Mouse (Mus musculus): ENCODE measurements around the gene Zfp770.
"Not testable (repeated sequence)": the region's sequence is repeated elsewhere in the genome, so short reads cannot be mapped to it uniquely, and the experiment has no call there.

The Zfp770 gene

DNA sequence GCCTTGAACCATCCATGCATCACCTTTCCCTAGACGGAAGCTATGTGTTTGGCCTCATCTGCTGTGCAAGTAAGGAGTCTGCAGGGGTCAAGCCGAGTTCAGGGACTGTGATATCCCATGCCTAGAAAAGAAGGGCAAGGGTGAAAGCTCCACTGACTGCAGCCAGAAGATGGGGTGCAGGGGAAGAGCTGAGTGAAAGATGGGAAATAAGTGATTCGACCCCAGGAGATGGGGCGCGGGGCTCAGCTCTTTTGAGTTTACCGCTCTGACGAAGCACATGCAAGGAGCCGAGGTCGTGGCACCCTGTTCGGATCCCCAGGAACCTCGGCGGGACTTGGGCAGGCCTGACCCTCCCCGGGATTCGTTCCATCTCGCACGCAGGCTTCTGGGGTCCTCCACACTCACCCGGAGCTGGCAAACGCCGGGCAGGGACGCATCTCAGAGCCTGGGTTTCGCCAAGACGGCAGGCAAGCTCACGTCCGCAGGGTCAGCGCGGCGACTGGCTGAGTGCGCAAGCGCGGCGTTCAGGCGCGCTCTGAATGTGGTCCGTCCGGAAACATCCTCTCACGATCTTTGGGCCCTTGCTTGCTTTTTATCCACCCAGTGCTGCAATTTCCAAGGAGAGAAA lies at the start of gene Zfp770:
Gene Zfp770, minus strand, starts transcription at position 538 of the 628 bp plus-strand sequence.
- no peaks in the 10 kb centered on the region for H3K36me3 ChIP-seq (ENCODE audit: control insufficient read depth, insufficient read depth, low read length, poor library complexity, severe bottlenecking)
- DNase-seq (ENCODE audit: low read depth, low spot score), result peak; percentile 77

DNA sequence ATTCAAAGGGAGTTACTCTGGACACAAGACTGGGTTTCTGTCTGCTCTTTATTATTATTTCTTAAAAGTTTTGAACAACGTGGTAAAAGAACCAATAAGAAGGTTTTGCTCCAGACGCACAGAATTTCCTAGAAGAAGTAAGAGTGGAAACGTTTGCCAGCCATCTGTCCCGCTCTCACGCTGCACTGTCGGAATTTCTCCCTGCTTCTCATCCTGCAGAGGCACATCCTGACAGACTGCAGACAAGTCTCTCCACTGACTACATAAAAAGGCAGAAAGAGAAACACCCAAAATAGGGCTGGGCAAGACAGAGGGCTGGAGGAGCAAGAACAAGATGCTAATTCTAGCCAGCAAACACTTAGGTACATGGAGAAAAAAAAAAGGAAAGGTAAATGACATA lies 48.2 kb upstream of the Zfp770 start:
- no peak for DNase-seq (ENCODE audit: low read depth, low spot score)
- no peaks in the 10 kb centered on the region for H3K36me3 ChIP-seq (ENCODE audit: control insufficient read depth, insufficient read depth, low read length, poor library complexity, severe bottlenecking)
- no peaks in the 10 kb centered on the region for H3K27me3 ChIP-seq (ENCODE audit: control insufficient read depth, insufficient read depth, low read length, poor library complexity, severe bottlenecking)

More for the DNA sequence above, at the start of gene Zfp770:
- H3K27me3 ChIP-seq (ENCODE audit: control insufficient read depth, insufficient read depth, low read length, poor library complexity, severe bottlenecking), result no peaks in the 10 kb centered on the region

- no peaks in the 10 kb centered on the region for H3K27me3 ChIP-seq (ENCODE audit: control insufficient read depth, insufficient read depth, low read length, poor library complexity, severe bottlenecking)
- H3K36me3 ChIP-seq (ENCODE audit: control insufficient read depth, insufficient read depth, low read length, poor library complexity, severe bottlenecking), result no peaks in the 10 kb centered on the region
- DNase-seq (ENCODE audit: low read depth, low spot score), result no peak
Measured at GRCm38 (mm10) chr2:114237639-114238038, 36.4 kb upstream of the Zfp770 start.

DNA sequence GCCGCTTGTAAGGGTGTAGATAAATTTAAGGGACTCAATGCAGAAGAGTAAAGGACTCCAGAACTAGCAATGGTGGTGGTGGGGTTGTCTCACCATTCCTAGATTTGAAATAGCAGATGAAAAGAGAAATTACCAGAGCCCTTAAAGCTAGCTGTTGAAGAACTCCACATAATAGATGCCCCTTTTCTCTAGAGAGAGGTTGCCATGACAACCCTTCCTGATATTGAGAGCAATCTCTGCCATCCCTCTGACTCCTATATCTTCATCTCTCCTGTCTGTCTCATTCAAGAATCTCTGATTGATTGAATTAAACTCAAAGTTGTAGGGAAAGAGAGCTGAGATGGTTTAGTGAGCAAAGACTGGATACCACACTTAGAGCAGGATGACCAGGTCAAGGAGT lies 35.3 kb upstream of the Zfp770 start:
- Histone ChIP-seq H3K36me3 (ENCODE audit: control insufficient read depth, insufficient read depth, low read length, poor library complexity, severe bottlenecking) (no peaks in the 10 kb centered on the region), H3K27me3 (ENCODE audit: control insufficient read depth, insufficient read depth, low read length, poor library complexity, severe bottlenecking) (no peaks in the 10 kb centered on the region)
- DNase-seq (ENCODE audit: low read depth, low spot score), result no peak

DNA sequence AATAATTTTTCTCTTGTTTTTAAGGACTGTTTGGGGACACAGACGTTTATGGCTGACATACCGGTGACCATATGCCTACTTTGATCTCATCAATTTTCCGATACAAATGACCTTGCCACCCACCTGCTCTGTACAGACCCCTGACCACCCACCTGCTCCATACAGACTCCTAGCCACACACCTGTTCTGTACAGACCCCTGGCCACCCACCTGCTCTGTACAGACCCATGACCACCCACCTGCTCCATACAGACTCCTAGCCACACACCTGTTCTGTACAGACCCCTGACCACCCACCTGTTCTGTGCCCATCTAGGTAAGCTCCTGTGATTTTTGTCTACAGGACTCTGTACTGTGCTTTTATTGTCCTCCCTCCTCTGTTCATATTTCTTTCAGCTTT lies 34.3 kb upstream of the Zfp770 start:
- H3K36me3 ChIP-seq (ENCODE audit: control insufficient read depth, insufficient read depth, low read length, poor library complexity, severe bottlenecking), result no peaks in the 10 kb centered on the region
- no peaks in the 10 kb centered on the region for H3K27me3 ChIP-seq (ENCODE audit: control insufficient read depth, insufficient read depth, low read length, poor library complexity, severe bottlenecking)
- no peak for DNase-seq (ENCODE audit: low read depth, low spot score)

- no peak for DNase-seq (ENCODE audit: low read depth, low spot score)
- no peaks in the 10 kb centered on the region for H3K36me3 ChIP-seq (ENCODE audit: control insufficient read depth, insufficient read depth, low read length, poor library complexity, severe bottlenecking)
- no peaks in the 10 kb centered on the region for H3K27me3 ChIP-seq (ENCODE audit: control insufficient read depth, insufficient read depth, low read length, poor library complexity, severe bottlenecking)
Measured at GRCm38 (mm10) chr2:114231248-114231647, 30.0 kb upstream of the Zfp770 start.

- Histone ChIP-seq H3K36me3 (ENCODE audit: control insufficient read depth, insufficient read depth, low read length, poor library complexity, severe bottlenecking) (no peaks in the 10 kb centered on the region), H3K27me3 (ENCODE audit: control insufficient read depth, insufficient read depth, low read length, poor library complexity, severe bottlenecking) (no peaks in the 10 kb centered on the region)
- no peak for DNase-seq (ENCODE audit: low read depth, low spot score)
Measured at GRCm38 (mm10) chr2:114228672-114229071, 27.4 kb upstream of the Zfp770 start.

DNA sequence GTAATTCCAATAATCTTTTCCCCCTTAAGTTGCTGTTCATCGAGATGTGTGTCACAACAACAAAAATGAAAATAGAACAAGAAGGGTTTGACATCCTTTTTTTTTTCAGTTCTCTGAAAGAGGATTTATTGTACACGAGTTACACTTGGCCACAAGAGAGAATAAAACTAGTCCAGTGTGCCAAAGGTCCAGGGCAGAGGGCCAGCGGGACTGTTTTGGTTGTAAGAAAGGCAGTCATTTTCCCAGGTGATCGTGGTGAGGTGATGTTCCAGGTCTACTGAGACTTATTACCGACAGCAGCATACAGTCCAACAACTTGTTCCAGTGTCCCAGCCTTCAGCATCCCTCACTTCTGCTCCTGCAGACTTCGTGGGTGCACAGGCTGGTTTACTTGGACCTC lies 3.8 kb upstream of the Zfp770 start:
- H3K36me3 ChIP-seq (ENCODE audit: control insufficient read depth, insufficient read depth, low read length, poor library complexity, severe bottlenecking), result no peaks in the 10 kb centered on the region
- H3K27me3 ChIP-seq (ENCODE audit: control insufficient read depth, insufficient read depth, low read length, poor library complexity, severe bottlenecking), result no peaks in the 10 kb centered on the region
- DNase-seq (ENCODE audit: low read depth, low spot score), result no peak

GRCm38 (mm10) chr2:114201574-114201973 lies 305 bp upstream of the Zfp770 start:
- H3K36me3 ChIP-seq (ENCODE audit: control insufficient read depth, insufficient read depth, low read length, poor library complexity, severe bottlenecking), result no peaks in the 10 kb centered on the region
- no peak for DNase-seq (ENCODE audit: low read depth, low spot score)
- H3K27me3 ChIP-seq (ENCODE audit: control insufficient read depth, insufficient read depth, low read length, poor library complexity, severe bottlenecking), result no peaks in the 10 kb centered on the region

DNA sequence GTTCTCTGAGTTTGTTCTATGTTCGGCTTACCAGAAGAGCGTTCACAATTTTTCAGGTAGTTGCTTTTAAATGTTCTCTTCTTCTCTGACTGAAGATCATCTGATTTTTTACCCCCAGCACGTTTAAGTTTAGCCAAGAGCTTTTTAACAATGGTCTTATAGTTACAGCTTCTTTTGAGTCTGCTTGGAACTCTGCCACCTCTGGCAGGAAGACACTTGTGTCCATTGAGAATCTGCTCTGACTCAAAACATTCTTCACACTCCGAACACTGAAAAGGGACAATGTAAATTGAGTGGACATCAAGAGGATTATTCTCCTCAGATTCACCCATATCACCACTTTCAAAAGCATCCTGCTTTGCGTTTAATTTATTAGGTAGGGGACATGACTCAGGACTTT lies 4.8 kb downstream of the Zfp770 start:
- no peaks in the 10 kb centered on the region for H3K27me3 ChIP-seq (ENCODE audit: control insufficient read depth, insufficient read depth, low read length, poor library complexity, severe bottlenecking)
- H3K36me3 ChIP-seq (ENCODE audit: control insufficient read depth, insufficient read depth, low read length, poor library complexity, severe bottlenecking), result no peaks in the 10 kb centered on the region
- DNase-seq (ENCODE audit: low read depth, low spot score), result no peak

DNA sequence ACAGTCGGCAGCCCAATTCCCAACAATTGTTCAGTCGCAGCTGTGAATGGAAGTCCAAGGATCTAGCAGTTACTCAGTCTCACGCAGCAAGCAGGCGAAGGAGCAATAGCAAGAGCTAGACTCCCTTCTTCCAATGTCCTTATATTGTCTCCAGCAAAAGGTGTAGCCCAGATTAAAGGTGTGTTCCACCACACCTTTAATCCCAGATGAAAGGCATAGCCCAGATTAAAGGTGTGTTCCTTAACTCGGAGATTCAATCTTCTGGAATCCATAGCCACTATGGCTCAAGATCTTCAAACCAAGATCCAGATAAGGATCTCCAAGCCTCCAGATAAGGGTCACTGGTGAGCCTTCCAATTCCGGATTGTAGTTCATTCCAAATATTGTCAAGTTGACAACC lies 14.3 kb downstream of the Zfp770 start, which contains the start of gene Aqr:
Gene Aqr, minus strand, starts transcription at position 101 of the 400 bp plus-strand sequence.
- not testable (repeated sequence) for H3K36me3 ChIP-seq (ENCODE audit: control insufficient read depth, insufficient read depth, low read length, poor library complexity, severe bottlenecking); H3K27me3 ChIP-seq (ENCODE audit: control insufficient read depth, insufficient read depth, low read length, poor library complexity, severe bottlenecking); DNase-seq (ENCODE audit: low read depth, low spot score)

DNA sequence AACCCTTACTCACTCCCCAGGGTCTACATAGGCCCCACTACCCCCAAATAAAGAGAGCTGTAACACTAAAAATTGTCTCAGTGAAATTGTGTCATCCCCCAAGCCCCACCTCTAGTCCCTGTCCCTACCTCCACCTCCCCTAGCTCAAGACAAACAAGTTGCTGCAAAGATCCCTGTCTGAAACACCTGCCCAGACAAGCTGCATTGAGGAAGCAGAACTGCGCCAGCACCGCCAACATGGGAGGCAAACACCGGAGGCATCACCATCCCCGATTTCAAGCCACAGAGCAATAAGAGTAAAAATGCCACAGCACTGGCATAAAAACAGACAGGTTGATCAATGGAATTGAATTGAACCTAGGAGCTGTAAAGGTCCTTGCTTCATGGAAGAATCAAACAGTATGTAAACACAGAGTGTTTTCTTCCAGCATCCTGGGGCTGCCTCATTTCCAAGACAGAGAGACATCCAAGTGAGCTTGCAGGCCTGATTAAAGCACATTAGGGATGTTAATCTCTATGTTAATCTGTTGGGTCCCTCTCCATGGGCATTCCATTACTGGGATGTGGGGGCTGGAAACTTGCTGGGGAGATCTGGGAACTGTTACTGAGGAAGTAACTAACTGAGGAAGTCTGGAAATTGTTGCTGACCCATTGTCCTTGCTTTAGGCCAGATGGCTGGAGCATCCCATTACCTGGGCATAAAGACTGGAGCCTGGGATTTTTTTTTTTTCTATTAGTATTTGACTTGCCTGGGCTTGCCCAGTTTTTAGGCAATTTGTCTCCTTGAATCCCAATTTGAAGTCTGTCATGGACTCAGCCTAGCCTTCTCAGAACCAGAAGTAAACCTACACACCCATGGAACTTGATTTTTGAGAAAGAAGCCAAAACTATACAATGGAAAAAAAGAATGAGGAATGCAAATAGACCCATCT lies 23.2 kb downstream of the Zfp770 start:
- Histone ChIP-seq H3K36me3 (ENCODE audit: control insufficient read depth, insufficient read depth, low read length, poor library complexity, severe bottlenecking) (no peaks in the 10 kb centered on the region), H3K27me3 (ENCODE audit: control insufficient read depth, insufficient read depth, low read length, poor library complexity, severe bottlenecking) (no peaks in the 10 kb centered on the region)
- no peak for DNase-seq (ENCODE audit: low read depth, low spot score)

- no peaks in the 10 kb centered on the region for H3K27me3 ChIP-seq (ENCODE audit: control insufficient read depth, insufficient read depth, low read length, poor library complexity, severe bottlenecking)
- DNase-seq (ENCODE audit: low read depth, low spot score), result peak; percentile 87
- no peaks in the 10 kb centered on the region; the same call in 1 of the 2 replicates for H3K36me3 ChIP-seq (ENCODE audit: control insufficient read depth, insufficient read depth, low read length, poor library complexity, severe bottlenecking)
Measured at GRCm38 (mm10) chr2:114174651-114175484, 26.4 kb downstream of the Zfp770 start.

- Histone ChIP-seq H3K36me3 (ENCODE audit: control insufficient read depth, insufficient read depth, low read length, poor library complexity, severe bottlenecking) (peaks cover 2% of the 10 kb centered on the region; the same call in 1 of the 2 replicates), H3K27me3 (ENCODE audit: control insufficient read depth, insufficient read depth, low read length, poor library complexity, severe bottlenecking) (no peaks in the 10 kb centered on the region)
- DNase-seq (ENCODE audit: low read depth, low spot score), result no peak
Measured at GRCm38 (mm10) chr2:114173248-114173647, 28.0 kb downstream of the Zfp770 start.

Measured in splenic B cell, adult 2 months (primary cell).